ENCODE assay signal across 17 mouse cellular contexts in genomic region chr14:20664436-20664835, GRCm38 (mm10). TPM values are rescaled to one million over a fixed set of nuclear protein-coding genes. Genes with fewer than 3 reads are reported as not detected.
A peak's percentile ranks its signal among the peaks of the same experiment; 100 is the strongest.
DNase-seq lines count a peak whose midpoint lies in the region; ATAC-seq and TF ChIP-seq lines count a peak whose summit lies in the region.
"Had no signal": no experiment of that assay in that cellular context is flagged by ENCODE, and none has a peak within 500 bp of the region (broad histone marks: within the 10 kb centered on the region; RNA-seq: fewer than 3 reads in every experiment).

No protein-coding gene starts in this region.

- H3K27me3 ChIP-seq in heart, adult 2 months (ENCODE audit: control insufficient read depth, insufficient read depth, low read length), result no peaks in the 10 kb centered on the region
- 0 out of 2 replicates have a peak, but pooled peaks cover 4% of the 10 kb centered on the region for H3K27me3 ChIP-seq in embryonic facial prominence, embryonic 15.5 days
- no peaks in the 10 kb centered on the region for H3K27me3 ChIP-seq in heart, embryonic 16.5 days (ENCODE audit: control insufficient read depth, insufficient read depth, low read length)
- H3K27me3 ChIP-seq in myocyte (ENCODE audit: control insufficient read depth, insufficient read depth, insufficient read length), result no peaks in the 10 kb centered on the region

- DNase-seq in heart, adult 2 months, result no peak
- no peak for DNase-seq in heart, postnatal 36 days
- DNase-seq in layer of hippocampus, postnatal 25 days (ENCODE audit: extremely low spot score in 1 of 2, low spot score in 1 of 2), result no peak
- DNase-seq in Muller cell, postnatal 12 days (ENCODE audit: inconsistent ontology term), result no peak
- DNase-seq: cerebellum, adult 2 months; forebrain, postnatal 0 days; kidney, postnatal 14 days; lung, postnatal 36 days had no signal

- no peaks in the 10 kb centered on the region for H3K79me2 ChIP-seq in heart, adult 2 months (replicated peaks; ENCODE audit: control insufficient read depth, insufficient read depth, low read length)
- peaks cover 31% of the 10 kb centered on the region for H3K79me2 ChIP-seq in myocyte (ENCODE audit: control insufficient read depth, insufficient read depth)

- TF ChIP-seq CTCF in heart, adult 2 months (IDR thresholded peaks at IDR 0.05), result no peak

- H3K9me3 ChIP-seq in embryonic facial prominence, embryonic 15.5 days (replicated peaks), result no peaks in the 10 kb centered on the region
- H3K9me3 ChIP-seq in heart, embryonic 16.5 days (replicated peaks; ENCODE audit: control insufficient read depth, low read length), result no peaks in the 10 kb centered on the region
- H3K9me3 ChIP-seq: midbrain, embryonic 15.5 days; neural tube, embryonic 12.5 days had no signal

- intact Hi-C loops in heart, adult 2 months (cut with DNase I), result no loop called here
- intact Hi-C loops in heart, postnatal 36 days (cut with DNase I), result loop anchor here (5.0 kb wide), 1 partner anchor 272 kb away; the partner anchor contains the start of gene Mrps16

- no peak for ATAC-seq in embryonic facial prominence, embryonic 15.5 days (ENCODE audit: insufficient number of reproducible peaks, low FRiP score, low TSS enrichment, low read depth)
- peak; percentile 66 for ATAC-seq in heart, embryonic 16.5 days (replicated peaks; ENCODE audit: extremely low read depth, insufficient read depth, low FRiP score)
- ATAC-seq: activated CD4-positive, CD25-positive, alpha-beta regulatory T cell, adult 4 months; forebrain, postnatal 0 days; midbrain, embryonic 15.5 days had no signal

- TF ChIP-seq POLR2A in heart, adult 2 months (IDR thresholded peaks at IDR 0.05; ENCODE audit: insufficient read depth, low read depth, low read length), result no peak
- peak; percentile 26 for TF ChIP-seq POLR2A in myocyte (IDR thresholded peaks at IDR 0.05; ENCODE audit: insufficient read length, low read depth)

- H3K36me3 ChIP-seq in heart, adult 2 months (ENCODE audit: control insufficient read depth, insufficient read depth, low read length), result no peaks in the 10 kb centered on the region; the same call in 1 of the 2 replicates
- no peaks in the 10 kb centered on the region for H3K36me3 ChIP-seq in embryonic facial prominence, embryonic 15.5 days
- H3K36me3 ChIP-seq in heart, embryonic 16.5 days (ENCODE audit: control insufficient read depth, insufficient read depth), result no peaks in the 10 kb centered on the region
- no peaks in the 10 kb centered on the region for H3K36me3 ChIP-seq in myocyte (ENCODE audit: control insufficient read depth, insufficient read depth)
- H3K36me3 ChIP-seq: midbrain, embryonic 15.5 days; neural tube, embryonic 12.5 days had no signal

- no peaks in the 10 kb centered on the region; the same call in 1 of the 2 replicates for H3K4me1 ChIP-seq in heart, adult 2 months (ENCODE audit: control insufficient read depth, insufficient read depth, low read length)
- peaks cover 17% of the 10 kb centered on the region for H3K4me1 ChIP-seq in embryonic facial prominence, embryonic 15.5 days
- peaks cover 33% of the 10 kb centered on the region for H3K4me1 ChIP-seq in heart, embryonic 16.5 days (ENCODE audit: control insufficient read depth, insufficient read depth, low read length)

- H3K4me3 ChIP-seq in heart, adult 2 months, result peak overlapping the region; percentile 17
- H3K4me3 ChIP-seq in embryonic facial prominence, embryonic 15.5 days (replicated peaks), result peak overlapping the region; percentile 7; the same call in 1 of the 2 replicates
- peak overlapping the region; percentile 72 for H3K4me3 ChIP-seq in heart, embryonic 16.5 days (ENCODE audit: low read length)
- peak overlapping the region; percentile 46 for H3K4me3 ChIP-seq in myocyte
- H3K4me3 ChIP-seq: midbrain, embryonic 15.5 days; neural tube, embryonic 12.5 days had no signal

- H3K4me2 ChIP-seq in embryonic facial prominence, embryonic 15.5 days (replicated peaks), result no peak overlapping the region
- peak overlapping the region; percentile 90 for H3K4me2 ChIP-seq in heart, embryonic 16.5 days (ENCODE audit: low read depth, low read length)
- H3K4me2 ChIP-seq in myocyte (ENCODE audit: low read depth), result peak overlapping the region; percentile 84
- H3K4me2 ChIP-seq: midbrain, embryonic 15.5 days; neural tube, embryonic 12.5 days had no signal

- TF ChIP-seq EP300 in heart, adult 2 months (IDR thresholded peaks at IDR 0.05; ENCODE audit: insufficient read depth, low read depth, low read length), result peak; percentile 60; the same call in 1 of the 2 replicates

- H3K9ac ChIP-seq in heart, adult 2 months (ENCODE audit: low read depth, low read length), result peak overlapping the region; percentile 36
- no peak overlapping the region for H3K9ac ChIP-seq in embryonic facial prominence, embryonic 15.5 days
- H3K9ac ChIP-seq in heart, embryonic 16.5 days (ENCODE audit: low read length), result peak overlapping the region; percentile 77
- H3K9ac ChIP-seq: forebrain, postnatal 0 days; liver, embryonic 14.5 days; midbrain, embryonic 15.5 days; neural tube, embryonic 12.5 days had no signal

- peak overlapping the region; percentile 96 for H3K27ac ChIP-seq in heart, adult 2 months
- peak overlapping the region; percentile 44; the same call in 1 of the 2 replicates for H3K27ac ChIP-seq in embryonic facial prominence, embryonic 15.5 days (replicated peaks)
- H3K27ac ChIP-seq in heart, embryonic 16.5 days (ENCODE audit: low read length), result peak overlapping the region; percentile 94
- H3K27ac ChIP-seq: liver, embryonic 14.5 days; midbrain, embryonic 15.5 days; neural tube, embryonic 12.5 days had no signal

- H3ac ChIP-seq in myocyte (ENCODE audit: control insufficient read depth, insufficient read length), result peak overlapping the region; percentile 20

- 40% methylated on average over 3 of the region's 3 CpGs for WGBS in heart, adult 2 months
- WGBS in embryonic facial prominence, embryonic 15.5 days, result 51% methylated on average over 3 of the region's 3 CpGs
- WGBS in heart, embryonic 16.5 days, result 27% methylated on average over 3 of the region's 3 CpGs

TF ChIP-seq in myocyte, 11 proteins besides CTCF, POLR2A, EP300 and RAD21:
- TF ChIP-seq MYOD1 (IDR thresholded peaks at IDR 0.05; ENCODE audit: control insufficient read depth in 1 of 3, insufficient read length in 2 of 3, low read depth in 2 of 3) (peak; percentile 81 to 98 (median 87)), MAX (IDR thresholded peaks at IDR 0.05; ENCODE audit: low read depth) (no peak), SRF (IDR thresholded peaks at IDR 0.05; ENCODE audit: control insufficient read depth, insufficient read length, low read depth) (no peak), TCF12 (IDR thresholded peaks at IDR 0.05; ENCODE audit: insufficient read depth, poor library complexity, severe bottlenecking) (peak; percentile 43), MYOG (IDR thresholded peaks at IDR 0.05; ENCODE audit: control insufficient read depth in 1 of 3, insufficient read depth in 1 of 3, insufficient read length in 2 of 3, low read depth in 2 of 3) (peak in 1 of 3 experiments; percentile 51)

RNA-seq across cellular contexts. Expression of gene Synpo2l, which starts 3.7 kb away (rescaled TPM):
- total RNA-seq in heart, adult 2 months (2021), result 100 to 1,000 TPM in 1 of 2 experiments, 10 to 100 TPM in 1; 96.8 to 126 TPM
- 63.4 and 67.7 TPM in 2 replicates for polyA plus RNA-seq in heart, adult 2 months (2012; rRNA removed)
- total RNA-seq in heart, postnatal 36 days (2021), result 100 to 1,000 TPM; 111 to 118 TPM
- 30.1 and 37.7 TPM in 2 replicates for polyA plus RNA-seq in embryonic facial prominence, embryonic 15.5 days (2015; fragmentation: Nextera tagmentation; extraction: Ambion mirVana)
- 172 and 183 TPM in 2 replicates for polyA plus RNA-seq in heart, embryonic 16.5 days (2015; fragmentation: Nextera tagmentation; extraction: Ambion mirVana)
- polyA plus RNA-seq in myocyte (2012; fragmentation: generic; extraction: Trizol), result 165 TPM
- under 1 TPM; 0.12 to 0.22 TPM for total RNA-seq in layer of hippocampus, postnatal 25 days (2021)
- polyA plus RNA-seq: activated CD4-positive, CD25-positive, alpha-beta regulatory T cell, adult 4 months had no signal

RNA-seq across cellular contexts. Expression of gene Myoz1, which starts 8.1 kb away (rescaled TPM):
- under 1 TPM; 0.31 to 0.52 TPM for total RNA-seq in heart, adult 2 months (2021)
- polyA plus RNA-seq in heart, adult 2 months (2012; rRNA removed), result 0.31 and 0.91 TPM in 2 replicates
- total RNA-seq in heart, postnatal 36 days (2021), result under 1 TPM; 0.92 to 1.00 TPM
- polyA plus RNA-seq in embryonic facial prominence, embryonic 15.5 days (2015; fragmentation: Nextera tagmentation; extraction: Ambion mirVana), result 7.0 and 9.7 TPM in 2 replicates
- polyA plus RNA-seq in heart, embryonic 16.5 days (2015; fragmentation: Nextera tagmentation; extraction: Ambion mirVana), result 12.0 and 14.9 TPM in 2 replicates
- 8.6 TPM for polyA plus RNA-seq in myocyte (2012; fragmentation: generic; extraction: Trizol)
- total RNA-seq in layer of hippocampus, postnatal 25 days (2021), result not detected
- total RNA-seq: layer of hippocampus, postnatal 14 days had no signal
- polyA plus RNA-seq: activated CD4-positive, CD25-positive, alpha-beta regulatory T cell, adult 4 months; cerebellum, adult 2 months; intestine, embryonic 14.5 days had no signal

RNA-seq across cellular contexts. Expression of gene Sec24c, which starts 9.7 kb away (rescaled TPM):
- total RNA-seq in heart, adult 2 months (2021), result 100 to 1,000 TPM in 1 of 2 experiments, 10 to 100 TPM in 1; 98.2 to 106 TPM
- 133 and 146 TPM in 2 replicates for polyA plus RNA-seq in heart, adult 2 months (2012; rRNA removed)
- total RNA-seq in heart, postnatal 36 days (2021), result 100 to 1,000 TPM in 1 of 2 experiments, 10 to 100 TPM in 1; 97.8 to 104 TPM
- polyA plus RNA-seq in embryonic facial prominence, embryonic 15.5 days (2015; fragmentation: Nextera tagmentation; extraction: Ambion mirVana), result 86.8 and 92.5 TPM in 2 replicates
- 73.2 and 76.2 TPM in 2 replicates for polyA plus RNA-seq in heart, embryonic 16.5 days (2015; fragmentation: Nextera tagmentation; extraction: Ambion mirVana)
- 68.6 TPM for polyA plus RNA-seq in myocyte (2012; fragmentation: generic; extraction: Trizol)
- total RNA-seq in layer of hippocampus, postnatal 25 days (2021), result 100 to 1,000 TPM in 1 of 2 experiments, 10 to 100 TPM in 1; 99.6 to 110 TPM

RNA-seq across cellular contexts. Expression of gene Usp54, which starts 23.6 kb away (rescaled TPM):
- 10 to 100 TPM; 14.1 to 16.2 TPM for total RNA-seq in heart, adult 2 months (2021)
- polyA plus RNA-seq in heart, adult 2 months (2012; rRNA removed), result 10.9 and 16.3 TPM in 2 replicates
- total RNA-seq in heart, postnatal 36 days (2021), result 10 to 100 TPM; 20.9 to 21.1 TPM
- 5.6 and 6.6 TPM in 2 replicates for polyA plus RNA-seq in embryonic facial prominence, embryonic 15.5 days (2015; fragmentation: Nextera tagmentation; extraction: Ambion mirVana)
- polyA plus RNA-seq in heart, embryonic 16.5 days (2015; fragmentation: Nextera tagmentation; extraction: Ambion mirVana), result 3.8 and 4.5 TPM in 2 replicates
- polyA plus RNA-seq in myocyte (2012; fragmentation: generic; extraction: Trizol), result 2.6 TPM
- total RNA-seq in layer of hippocampus, postnatal 25 days (2021), result 10 to 100 TPM; 42.6 to 50.8 TPM

RNA-seq across cellular contexts. Expression of gene Fut11, which starts 30.3 kb away (rescaled TPM):
- 1 to 10 TPM; 5.3 to 5.9 TPM for total RNA-seq in heart, adult 2 months (2021)
- 5.3 and 6.9 TPM in 2 replicates for polyA plus RNA-seq in heart, adult 2 months (2012; rRNA removed)
- total RNA-seq in heart, postnatal 36 days (2021), result 1 to 10 TPM; 6.6 to 7.1 TPM
- polyA plus RNA-seq in embryonic facial prominence, embryonic 15.5 days (2015; fragmentation: Nextera tagmentation; extraction: Ambion mirVana), result 32.3 and 34.2 TPM in 2 replicates
- 20.5 and 20.6 TPM in 2 replicates for polyA plus RNA-seq in heart, embryonic 16.5 days (2015; fragmentation: Nextera tagmentation; extraction: Ambion mirVana)
- 7.2 TPM for polyA plus RNA-seq in myocyte (2012; fragmentation: generic; extraction: Trizol)
- 10 to 100 TPM; 15.6 to 16.0 TPM for total RNA-seq in layer of hippocampus, postnatal 25 days (2021)

Comparison
In these comparisons a context has a peak if more than half of its experiments do, and no peak if none do; other contexts are left out.
1. H3K27ac ChIP-seq: peak in every context shown above with its lines; median percentile 96 in heart, adult 2 months; 94 in heart, embryonic 16.5 days; 44 in embryonic facial prominence, embryonic 15.5 days.
2. H3K4me3 ChIP-seq: peak in every context shown above with its lines; median percentile 72 in heart, embryonic 16.5 days; 46 in myocyte; 17 in heart, adult 2 months; 7 in embryonic facial prominence, embryonic 15.5 days.